In genomic region chr13:38854986-38855385, GRCm38 (mm10) we compare ENCODE assay signal across 15 mouse cellular contexts.
"Had no signal": no experiment of that assay in that cellular context is flagged by ENCODE, and none has a peak within 500 bp of the region (broad histone marks: within the 10 kb centered on the region; RNA-seq: fewer than 3 reads in every experiment).

No protein-coding gene starts in this region.

- ATAC-seq: hindbrain, postnatal 0 days; intestine, embryonic 16.5 days had no signal

- DNase-seq: gastrocnemius, postnatal 14 days; gastrocnemius, postnatal 36 days; heart, adult 11 months; heart, adult 2 months; heart, postnatal 14 days; heart, postnatal 36 days; kidney, adult 11 months; kidney, adult 2 months; kidney, adult 9 months; kidney, postnatal 14 days; kidney, postnatal 36 days; liver; liver, embryonic 13.5 days had no signal
